15 mouse cellular contexts compared by ENCODE assay signal in the genomic region with DNA sequence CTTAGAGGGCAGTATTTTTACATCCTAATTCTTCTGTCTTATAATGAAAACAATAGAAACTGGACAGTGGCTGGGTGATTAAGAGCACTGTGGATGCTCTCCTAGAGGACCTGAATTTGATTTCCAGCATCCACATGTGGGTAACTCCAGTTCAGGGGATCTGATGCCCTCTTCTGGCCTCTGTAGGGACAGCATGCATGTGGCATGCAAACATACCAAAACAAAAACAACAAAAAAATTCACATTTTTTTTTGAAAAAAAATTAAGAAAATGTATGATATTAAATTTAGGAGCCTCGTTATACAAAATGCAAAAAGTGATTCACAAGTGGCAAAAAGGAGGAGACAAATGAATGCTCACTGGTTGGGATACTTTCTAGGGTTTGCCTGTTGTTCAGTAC. TPM values are rescaled to one million over a fixed set of nuclear protein-coding genes. Genes with fewer than 3 reads are reported as not detected.
DNase-seq lines count a peak whose midpoint lies in the region; ATAC-seq and TF ChIP-seq lines count a peak whose summit lies in the region.
"Had no signal": no experiment of that assay in that cellular context is flagged by ENCODE, and none has a peak within 500 bp of the region (broad histone marks: within the 10 kb centered on the region; RNA-seq: fewer than 3 reads in every experiment).

No protein-coding gene starts in this region.

- peak; percentile 38 for DNase-seq in CD4-positive, CD25-positive, alpha-beta regulatory T cell, adult 2 months (ENCODE audit: low read depth, low spot score)
- DNase-seq in layer of hippocampus, adult 2 months (ENCODE audit: low spot score in 2 of 2) = no peak
- no peak for DNase-seq in layer of hippocampus, adult 8-10 months (ENCODE audit: low spot score in 2 of 2)
- DNase-seq in CH12.LX (ENCODE audit: extremely low read depth) = peak; percentile 39
- DNase-seq in induced T-regulatory cell, adult 2 months (ENCODE audit: low read depth) = peak; percentile 37
- no peak for DNase-seq in cerebellum, postnatal 4 days (ENCODE audit: low spot score in 2 of 2)
- no peak for DNase-seq in yolk sac, embryonic 10.5 days (ENCODE audit: low spot score)
- DNase-seq: right cerebral cortex, postnatal 14 days had no signal

- H3K27ac ChIP-seq in layer of hippocampus, adult 2 months = no peak overlapping the region
- H3K27ac ChIP-seq in CH12.LX (ENCODE audit: insufficient read depth, low read depth) = no peak overlapping the region
- H3K27ac ChIP-seq: forebrain, embryonic 10.5 days; hindbrain, embryonic 13.5 days; limb, embryonic 12.5 days had no signal

- H3K4me2 ChIP-seq in CH12.LX (ENCODE audit: insufficient read depth, low read depth, poor library complexity, severe bottlenecking) = no peak overlapping the region
- H3K4me2 ChIP-seq: hindbrain, embryonic 13.5 days; limb, embryonic 12.5 days had no signal

- H3K79me2 ChIP-seq in CH12.LX (replicated peaks; ENCODE audit: control insufficient read depth, extremely low read depth, insufficient read depth, poor library complexity, severe bottlenecking) = no peaks in the 10 kb centered on the region

- no peaks in the 10 kb centered on the region for H3K27me3 ChIP-seq in CH12.LX (replicated peaks)

- in situ Hi-C loops in CH12.LX (cut with MboI; ENCODE audit: low pct_ligation_motif_present, low pct_unique_long_range_greater_than_20kb, low sequenced_read_pairs) = loop anchor here (10.0 kb wide), 1 partner anchor 125 kb away; a partner anchor contains a TSS

- H3K4me3 ChIP-seq in layer of hippocampus, adult 2 months = no peak overlapping the region
- no peak overlapping the region for H3K4me3 ChIP-seq in CH12.LX (replicated peaks in 1 of 3; ENCODE audit: low read depth in 2 of 3, low read length in 2 of 3, poor library complexity in 1 of 3)
- H3K4me3 ChIP-seq: forebrain, embryonic 10.5 days; hindbrain, embryonic 13.5 days; limb, embryonic 12.5 days had no signal

- peaks cover 20 to 47% of the 10 kb centered on the region in 2 experiments for H3K36me3 ChIP-seq in CH12.LX (replicated peaks in 1 of 2; ENCODE audit: control insufficient read depth in 1 of 2, insufficient read depth in 1 of 2, low read length in 1 of 2)
- H3K36me3 ChIP-seq: forebrain, embryonic 10.5 days; hindbrain, embryonic 13.5 days; limb, embryonic 12.5 days had no signal

- H3K4me1 ChIP-seq in CH12.LX (ENCODE audit: control insufficient read depth in 1 of 2, insufficient read depth in 2 of 2) = peaks cover 0 to 2% of the 10 kb centered on the region in 2 experiments; a peak in 2 of 4 replicates

- TF ChIP-seq CTCF in layer of hippocampus, adult 2 months (conservative IDR thresholded peaks at IDR 0.05) = peak; percentile 68
- peak; percentile 24 to 74; a peak in 2 of 4 replicates for TF ChIP-seq CTCF in CH12.LX (conservative IDR thresholded peaks at IDR 0.05 in 1 of 2, IDR thresholded peaks at IDR 0.05 in 1 of 2; ENCODE audit: low read depth in 2 of 2, low read length in 2 of 2)

- dilution Hi-C loops in CH12.LX (cut with MboI; ENCODE audit: extremely low pct_ligation_motif_present, extremely low pct_unique_long_range_greater_than_20kb, low sequenced_read_pairs) = no loop called here

- no peak for TF ChIP-seq EP300 in CH12.LX (IDR thresholded peaks at IDR 0.05; ENCODE audit: low read length)

- no peak for ATAC-seq in CD4-positive, CD25-positive, alpha-beta regulatory T cell, adult 4 months
- ATAC-seq: activated CD4-positive, CD25-positive, alpha-beta regulatory T cell, adult 4 months had no signal

- H3K9me3 ChIP-seq in CH12.LX (replicated peaks; ENCODE audit: low read length) = no peaks in the 10 kb centered on the region
- H3K9me3 ChIP-seq: forebrain, embryonic 10.5 days; hindbrain, embryonic 13.5 days; limb, embryonic 12.5 days had no signal

- TF ChIP-seq RAD21 in CH12.LX (IDR thresholded peaks at IDR 0.05; ENCODE audit: low read depth, low read length) = peak; percentile 56

- H3K9ac ChIP-seq in CH12.LX (ENCODE audit: insufficient read depth, low read depth) = no peak overlapping the region
- H3K9ac ChIP-seq: hindbrain, embryonic 13.5 days; limb, embryonic 12.5 days had no signal

- no peak for TF ChIP-seq POLR2A in CH12.LX (IDR thresholded peaks at IDR 0.05; ENCODE audit: low read depth, low read length)

TF ChIP-seq in CH12.LX, 34 proteins besides CTCF, POLR2A, EP300 and RAD21:
- TF ChIP-seq MYC (IDR thresholded peaks at IDR 0.05; ENCODE audit: low read depth, low read length) (peak; percentile 78), IRF4 (IDR thresholded peaks at IDR 0.05; ENCODE audit: low read depth, low read length) (no peak), BHLHE40 (IDR thresholded peaks at IDR 0.05; ENCODE audit: low read depth, low read length) (no peak), POLR2AphosphoS2 (IDR thresholded peaks at IDR 0.05; ENCODE audit: low read depth, low read length) (no peak), HCFC1 (IDR thresholded peaks at IDR 0.05; ENCODE audit: low read depth, low read length) (no peak), SMC3 (IDR thresholded peaks at IDR 0.05; ENCODE audit: low read depth, low read length) (peak; percentile 76), MAZ (IDR thresholded peaks at IDR 0.05; ENCODE audit: low read depth, low read length) (no peak), E2F4 (IDR thresholded peaks at IDR 0.05; ENCODE audit: insufficient replicate concordance, low read depth, low read length) (no peak), MXI1 (IDR thresholded peaks at IDR 0.05; ENCODE audit: low read depth, low read length) (no peak), MEF2A (IDR thresholded peaks at IDR 0.05; ENCODE audit: borderline replicate concordance, low read depth, low read length) (no peak), NELFE (IDR thresholded peaks at IDR 0.05; ENCODE audit: low read depth, low read length) (no peak), SIN3A (IDR thresholded peaks at IDR 0.05; ENCODE audit: low read length) (no peak), RCOR1 (conservative IDR thresholded peaks at IDR 0.05; ENCODE audit: low read depth, low read length) (no peak)

RNA-seq across cellular contexts. Expression of a gene that starts 3.6 kb away (rescaled TPM):
- not detected for polyA plus RNA-seq in CD4-positive, CD25-positive, alpha-beta regulatory T cell, adult 4 months (2017; shearing (Covaris generic))
- total RNA-seq in layer of hippocampus, adult 2 months (2021) = under 1 TPM in 1 of 2 experiments, not detected in 1; 0.23 TPM
- total RNA-seq in layer of hippocampus, adult 8-10 months (2022) = not detected
- total RNA-seq in CH12.LX (2012; rRNA removed) (4.1 and 4.2 TPM in 2 replicates), CH12.LX (2014; rRNA removed) (4.0 and 5.1 TPM in 2 replicates)
- 6.4 and 7.2 TPM in 2 replicates for polyA plus RNA-seq in CH12.LX (2012; ENCODE audit: insufficient read length, low read depth)
- total RNA-seq: megakaryocyte-erythroid progenitor cell, adult 5-6 weeks had no signal
- polyA plus RNA-seq: activated CD4-positive, CD25-positive, alpha-beta regulatory T cell, adult 4 months; hindbrain, embryonic 13.5 days; limb, embryonic 12.5 days; neural tube, embryonic 14.5 days had no signal

RNA-seq across cellular contexts. Expression of a gene that starts 27.3 kb away (rescaled TPM):
- not detected for polyA plus RNA-seq in CD4-positive, CD25-positive, alpha-beta regulatory T cell, adult 4 months (2017; shearing (Covaris generic))
- 1 to 10 TPM; 2.5 to 2.9 TPM for total RNA-seq in layer of hippocampus, adult 2 months (2021)
- 1 to 10 TPM; 1.8 to 2.5 (median 2.0) TPM for total RNA-seq in layer of hippocampus, adult 8-10 months (2022)
- not detected in 2 replicates for total RNA-seq in CH12.LX (2012; rRNA removed)
- not detected in 2 replicates for total RNA-seq in CH12.LX (2014; rRNA removed)
- polyA plus RNA-seq in CH12.LX (2012; ENCODE audit: insufficient read length, low read depth) = not detected in 2 replicates
- total RNA-seq: megakaryocyte-erythroid progenitor cell, adult 5-6 weeks had no signal
- polyA plus RNA-seq: activated CD4-positive, CD25-positive, alpha-beta regulatory T cell, adult 4 months; neural tube, embryonic 14.5 days had no signal

RNA-seq across cellular contexts. Expression of a gene that starts 56.7 kb away (rescaled TPM):
- not detected for polyA plus RNA-seq in CD4-positive, CD25-positive, alpha-beta regulatory T cell, adult 4 months (2017; shearing (Covaris generic))
- total RNA-seq in layer of hippocampus, adult 2 months (2021) = 1 to 10 TPM; 1.7 to 1.9 TPM
- 1 to 10 TPM; 1.5 to 6.2 (median 2.5) TPM for total RNA-seq in layer of hippocampus, adult 8-10 months (2022)
- total RNA-seq in CH12.LX (2012; rRNA removed) (88.4 and 102 TPM in 2 replicates), CH12.LX (2014; rRNA removed) (80.9 and 82.9 TPM in 2 replicates)
- polyA plus RNA-seq in CH12.LX (2012; ENCODE audit: insufficient read length, low read depth) = 90.2 and 95.9 TPM in 2 replicates
- polyA plus RNA-seq: activated CD4-positive, CD25-positive, alpha-beta regulatory T cell, adult 4 months had no signal

Comparison
In these comparisons a context has a peak if more than half of its experiments do, and no peak if none do; other contexts are left out.
1. DNase-seq: peak in CD4-positive, CD25-positive, alpha-beta regulatory T cell, adult 2 months (single experiment), CH12.LX (single experiment) and induced T-regulatory cell, adult 2 months (single experiment); none in layer of hippocampus, adult 2 months (0 of 2), layer of hippocampus, adult 8-10 months (0 of 2), cerebellum, postnatal 4 days (0 of 2) and yolk sac, embryonic 10.5 days (single experiment).
2. RNA of a gene that starts 3.6 kb away (total RNA-seq): 4.0 to 5.1 TPM in CH12.LX; 0.23 TPM in layer of hippocampus, adult 2 months and not detected in layer of hippocampus, adult 8-10 months; every median in the first group is over 4 times any median in the second.
3. RNA of a gene that starts 56.7 kb away (total RNA-seq): 80.9 to 102 TPM in CH12.LX; 1.5 to 6.2 TPM in layer of hippocampus, adult 8-10 months and 1.7 to 1.9 TPM in layer of hippocampus, adult 2 months; every median in the first group is over 10 times any median in the second.